Mouse (Mus musculus) heart, postnatal 0 days (tissue): Measurements from ENCODE around the gene Tex264. TPM values are rescaled to one million over a fixed set of nuclear protein-coding genes. Genes with fewer than 3 reads are reported as not detected.

Experiments
- ATAC-seq: fragments of 200-750 bp; cut with Nextera tagmentation; 2 replicates; pipeline ENCODE4 v1.8.0; 2017; ENCODE audit warnings: low read depth, moderate number of reproducible peaks, moderate library complexity; ENCODE audit not compliant: insufficient read depth
- DNase-seq: peaks from one replicate; pipeline ENCODE4 v3.0.0-alpha.2; 2016; ENCODE audit warnings: low spot score
- H3K27ac ChIP-seq: fragments of 300-500 bp; sonication (generic); 2 replicates; pipeline ENCODE4 v1.5.1; 2014; ENCODE audit warnings: low read depth, mild to moderate bottlenecking
- H3K27me3 ChIP-seq: fragments of 300-500 bp; sonication (generic); 2 replicates; pipeline ENCODE4 v1.6.1; 2014; ENCODE audit warnings: low read length, mixed read lengths; ENCODE audit not compliant: control insufficient read depth, insufficient read depth
- H3K36me3 ChIP-seq: fragments of 300-500 bp; sonication (generic); replicated peaks from 2 replicates; pipeline ENCODE4 v1.6.1; 2014; ENCODE audit warnings: low read length, mixed read lengths; ENCODE audit not compliant: control insufficient read depth, insufficient read depth
- H3K4me1 ChIP-seq: fragments of 300-500 bp; sonication (generic); 2 replicates; pipeline ENCODE4 v1.6.1; 2014; ENCODE audit warnings: antibody characterized with exemption; ENCODE audit not compliant: control insufficient read depth, insufficient read depth
- H3K4me2 ChIP-seq: fragments of 300-500 bp; sonication (generic); 2 replicates; pipeline ENCODE4 v1.6.1; 2014; ENCODE audit warnings: low read depth, mild to moderate bottlenecking, low read length, moderate library complexity
- H3K4me3 ChIP-seq: fragments of 300-500 bp; sonication (generic); 2 replicates; pipeline ENCODE4 v1.5.1; 2014; ENCODE audit warnings: low read depth, low read length
- H3K9ac ChIP-seq: fragments of 300-500 bp; sonication (generic); replicated peaks from 2 replicates; pipeline ENCODE4 v1.6.1; 2014; ENCODE audit warnings: low read depth, low read length, mixed read lengths
- H3K9me3 ChIP-seq: fragments of 300-500 bp; sonication (generic); replicated peaks from 2 replicates; pipeline ENCODE4 v1.6.1; 2016; ENCODE audit warnings: low read length; ENCODE audit not compliant: control insufficient read depth
- CTCF ChIP-seq: IDR thresholded peaks from 2 replicates; pipeline ENCODE4 v1.5.1; 2016; ENCODE audit warnings: antibody characterized with exemption, control low read depth, low read depth
- EP300 ChIP-seq: IDR thresholded peaks from 2 replicates; pipeline ENCODE4 v1.6.1; 2016; ENCODE audit warnings: antibody characterized with exemption, low read depth
- WGBS: fragments of 180-500 bp; shearing (Covaris S2); extraction: QIAGEN DNeasy Blood & Tissue Kit; methylation state at CpG from one replicate; pipeline ENCODE4 v1.1.7; 2014; 5-methylcytosine and 5-hydroxymethylcytosine counted together
- polyA plus RNA-seq: library from polyadenylated mRNA; unstranded; fragments of >200 nt; fragmentation: Nextera tagmentation; extraction: Ambion mirVana; gene quantifications from 2 replicates; pipeline ENCODE4 v1.2.1, GENCODE M21; 2015
- total RNA-seq: library from RNA; depleted of rRNA; stranded (reverse); fragments of >200 nt; gene quantifications from 2 replicates; pipeline ENCODE4 v1.2.3, GENCODE M21; 2014; ENCODE audit warnings: low replicate concordance

The Tex264 gene
- total and polyA plus RNA-seq, 2 experiments from 2014 or later, result 30.9 to 44.6 TPM

DNA sequence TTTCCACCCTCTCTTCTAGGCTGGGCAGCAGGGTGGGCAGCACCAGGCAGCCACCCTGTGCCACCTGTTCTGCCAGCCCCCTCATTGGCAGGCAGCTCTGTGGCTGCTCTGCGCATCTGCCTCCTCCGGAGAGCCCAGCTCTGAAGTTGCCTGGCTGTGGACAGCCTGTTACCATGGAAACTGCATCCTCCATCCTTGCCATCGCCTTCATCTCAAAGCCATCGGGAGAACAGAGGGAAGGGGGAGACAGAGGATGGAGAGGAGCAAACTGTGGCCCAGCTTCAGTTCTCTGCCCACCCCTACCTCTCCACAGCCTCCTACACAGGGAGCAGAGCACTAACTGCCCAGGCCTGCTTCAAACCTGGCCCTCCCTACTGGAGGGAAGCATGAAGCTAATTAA lies 21.3 kb downstream of the Tex264 start:
- DNase-seq (no peak), ATAC-seq (no peak)
- Histone ChIP-seq H3K9ac (no peak overlapping the region), H3K27me3 (no peaks in the 10 kb centered on the region), H3K27ac (no peak overlapping the region), H3K4me1 (peaks cover 17% of the 10 kb centered on the region; the same call in 1 of the 2 replicates), H3K4me2 (no peak overlapping the region), H3K36me3 (peaks cover 63% of the 10 kb centered on the region), H3K4me3 (no peak overlapping the region), H3K9me3 (no peaks in the 10 kb centered on the region)
- no peak for TF ChIP-seq CTCF
- TF ChIP-seq EP300, result no peak
- WGBS, result 88% methylated on average over 4 of the region's 4 CpGs

GRCm38 (mm10) chr9:106663200-106663599 lies 22.5 kb downstream of the Tex264 start:
- no peaks in the 10 kb centered on the region for H3K9me3 ChIP-seq
- H3K4me1 ChIP-seq, result peaks cover 17% of the 10 kb centered on the region; the same call in 1 of the 2 replicates
- H3K36me3 ChIP-seq, result peaks cover 61% of the 10 kb centered on the region
- H3K27me3 ChIP-seq, result no peaks in the 10 kb centered on the region
- no peak overlapping the region for H3K9ac ChIP-seq
- no peak for TF ChIP-seq CTCF
- TF ChIP-seq EP300, result no peak
- no peak overlapping the region for H3K4me3 ChIP-seq
- no peak overlapping the region for H3K4me2 ChIP-seq
- 41% methylated on average over 6 of the region's 6 CpGs for WGBS
- H3K27ac ChIP-seq, result no peak overlapping the region
- ATAC-seq, result peak; percentile 72
- DNase-seq, result no peak

GRCm38 (mm10) chr9:106659935-106660334 lies 25.8 kb downstream of the Tex264 start:
- Histone ChIP-seq H3K4me3 (no peak overlapping the region), H3K36me3 (peaks cover 41% of the 10 kb centered on the region), H3K27ac (no peak overlapping the region), H3K4me2 (no peak overlapping the region), H3K9me3 (no peaks in the 10 kb centered on the region), H3K4me1 (peaks cover 17% of the 10 kb centered on the region; the same call in 1 of the 2 replicates), H3K9ac (no peak overlapping the region), H3K27me3 (peaks cover 18% of the 10 kb centered on the region)
- no peak for TF ChIP-seq CTCF
- no peak for ATAC-seq
- 67% methylated on average over 1 of the region's 1 CpGs for WGBS
- no peak for DNase-seq

DNA sequence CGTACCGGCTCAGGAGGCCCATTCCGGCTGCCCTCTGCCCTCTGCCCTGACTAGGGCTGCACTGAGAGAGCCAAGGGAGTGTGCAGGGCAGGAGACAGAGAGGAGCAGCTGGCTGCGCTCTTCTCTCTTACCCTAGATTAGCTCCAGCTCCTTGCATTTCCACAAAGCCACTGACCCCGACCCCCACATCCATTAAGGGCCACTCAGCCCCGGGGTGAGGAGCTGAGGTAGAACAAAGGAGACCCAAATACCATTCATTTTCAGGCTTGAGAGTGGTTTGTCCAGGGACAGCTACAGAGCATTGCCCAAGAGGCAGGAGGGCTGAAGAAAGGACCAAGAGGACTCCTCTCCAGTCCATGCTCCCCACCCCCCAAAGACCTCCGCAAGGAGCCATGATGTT lies 26.3 kb downstream of the Tex264 start:
- no peak for ATAC-seq
- H3K4me2 ChIP-seq, result no peak overlapping the region
- H3K36me3 ChIP-seq, result peaks cover 41% of the 10 kb centered on the region
- no peak overlapping the region for H3K27ac ChIP-seq
- no peaks in the 10 kb centered on the region for H3K9me3 ChIP-seq
- no peak overlapping the region for H3K4me3 ChIP-seq
- no peak for DNase-seq
- H3K4me1 ChIP-seq, result peaks cover 17% of the 10 kb centered on the region; the same call in 1 of the 2 replicates
- H3K27me3 ChIP-seq, result peaks cover 23% of the 10 kb centered on the region
- WGBS, result 77% methylated on average over 7 of the region's 7 CpGs
- H3K9ac ChIP-seq, result no peak overlapping the region
- TF ChIP-seq EP300, result no peak
- no peak for TF ChIP-seq CTCF

DNA sequence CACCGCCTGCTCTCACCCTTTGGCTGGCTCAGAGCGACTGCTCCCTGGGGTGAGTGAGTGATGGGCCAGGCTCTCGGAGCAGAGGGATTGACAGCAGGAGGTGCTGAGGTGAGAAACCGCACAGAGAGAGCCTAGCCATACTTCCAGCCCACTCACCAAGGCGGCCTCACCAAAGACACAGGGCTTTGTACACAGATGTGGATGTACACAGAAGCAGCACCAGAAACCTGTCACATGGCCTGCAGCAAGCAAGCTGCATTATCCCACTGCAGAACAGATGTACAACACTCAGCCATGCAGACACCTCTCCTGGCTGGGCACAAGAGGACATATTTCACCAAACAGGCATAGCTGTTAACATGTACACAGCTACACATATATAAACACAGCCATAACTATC lies 28.1 kb downstream of the Tex264 start:
- Histone ChIP-seq H3K9me3 (no peaks in the 10 kb centered on the region), H3K4me1 (0 out of 2 replicates have a peak, but pooled peaks cover 9% of the 10 kb centered on the region), H3K36me3 (peaks cover 41% of the 10 kb centered on the region), H3K9ac (no peak overlapping the region), H3K27me3 (peaks cover 36% of the 10 kb centered on the region), H3K4me2 (no peak overlapping the region), H3K27ac (no peak overlapping the region), H3K4me3 (no peak overlapping the region)
- DNase-seq (no peak), ATAC-seq (no peak)
- 36% methylated on average over 5 of the region's 5 CpGs for WGBS
- TF ChIP-seq CTCF (no peak), EP300 (no peak)

DNA sequence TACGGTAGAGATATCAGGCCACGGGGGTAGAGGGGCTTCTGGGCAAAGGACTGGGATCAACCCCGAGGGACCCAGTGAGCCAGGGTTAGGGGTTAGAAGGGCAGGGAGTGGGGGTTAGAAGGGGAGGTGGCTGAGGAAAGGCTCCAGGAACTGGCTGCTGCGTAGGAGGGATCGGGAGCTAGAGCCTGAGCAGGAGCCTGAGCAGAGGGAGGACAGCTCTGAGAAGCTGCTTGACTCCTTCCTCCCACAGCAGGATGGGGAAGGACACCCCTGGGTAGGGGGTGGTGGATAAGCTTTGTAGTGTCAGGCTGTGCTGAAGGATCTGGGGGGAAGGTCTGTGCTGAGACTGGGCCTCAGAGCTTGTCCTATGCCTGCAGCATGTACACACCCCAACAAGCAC lies 28.9 kb downstream of the Tex264 start:
- Histone ChIP-seq H3K27ac (no peak overlapping the region), H3K9ac (no peak overlapping the region), H3K27me3 (peaks cover 36% of the 10 kb centered on the region), H3K4me2 (no peak overlapping the region), H3K4me1 (0 out of 2 replicates have a peak, but pooled peaks cover 7% of the 10 kb centered on the region), H3K9me3 (no peaks in the 10 kb centered on the region), H3K4me3 (no peak overlapping the region), H3K36me3 (peaks cover 33% of the 10 kb centered on the region)
- WGBS, result 19% methylated on average over 5 of the region's 5 CpGs
- DNase-seq (no peak), ATAC-seq (no peak)
- TF ChIP-seq EP300 (no peak), CTCF (no peak)
